Mouse (Mus musculus) heart, postnatal 4 days (tissue): ENCODE data around the gene Fam168a. TPM values are rescaled to one million over a fixed set of nuclear protein-coding genes. Genes with fewer than 3 reads are reported as not detected.
A peak's percentile ranks its signal among the peaks of the same experiment; 100 is the strongest.

Experiments used
- DNase-seq: peaks from one replicate; pipeline ENCODE4 v3.0.0; 2021
- total RNA-seq, 2 experiments: library from RNA; stranded (reverse); gene quantifications; 2 replicates each; pipeline ENCODE4 v1.2.3; 2021

Gene Fam168a
- 10 to 100 TPM; 55.1 to 58.6 TPM for total RNA-seq

DNA sequence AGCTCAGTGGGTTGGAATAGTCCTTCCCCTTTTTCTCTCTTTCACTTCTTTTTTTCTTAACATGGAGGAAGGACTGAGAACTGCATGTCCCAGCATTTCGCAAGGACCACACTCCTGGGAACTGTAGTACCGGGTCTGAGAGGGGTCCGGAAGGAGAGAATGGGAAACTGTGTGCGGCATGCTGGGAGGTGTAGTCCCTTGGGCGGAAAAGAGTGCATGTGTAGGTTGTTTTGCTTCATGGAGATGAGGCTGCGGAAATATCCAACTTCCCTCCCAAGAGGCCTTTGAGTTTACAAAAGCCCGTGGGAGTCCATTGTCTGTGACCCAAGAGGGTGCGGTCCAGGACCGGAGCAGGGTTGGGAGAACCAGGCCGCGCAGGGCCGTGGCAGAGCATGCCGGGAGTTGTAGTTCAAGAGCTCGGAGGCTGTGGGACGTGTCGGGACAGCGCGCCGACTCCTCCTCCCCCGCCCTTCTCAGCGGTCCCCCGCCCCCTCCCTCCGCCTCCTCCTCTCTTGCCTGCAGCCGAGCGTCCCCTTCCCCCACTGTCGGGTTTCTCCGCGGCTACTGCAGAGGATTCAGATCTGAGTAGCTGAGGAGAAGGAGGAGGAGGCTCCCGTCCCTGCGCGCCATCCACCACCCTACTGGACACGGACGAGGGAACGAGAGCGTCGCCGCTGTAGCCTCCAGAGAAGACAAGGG lies at the start of gene Fam168a:
TSS of gene Fam168a (plus strand) at position 493 of the 699 bp plus-strand sequence.
- peak; percentile 95 for DNase-seq

DNA sequence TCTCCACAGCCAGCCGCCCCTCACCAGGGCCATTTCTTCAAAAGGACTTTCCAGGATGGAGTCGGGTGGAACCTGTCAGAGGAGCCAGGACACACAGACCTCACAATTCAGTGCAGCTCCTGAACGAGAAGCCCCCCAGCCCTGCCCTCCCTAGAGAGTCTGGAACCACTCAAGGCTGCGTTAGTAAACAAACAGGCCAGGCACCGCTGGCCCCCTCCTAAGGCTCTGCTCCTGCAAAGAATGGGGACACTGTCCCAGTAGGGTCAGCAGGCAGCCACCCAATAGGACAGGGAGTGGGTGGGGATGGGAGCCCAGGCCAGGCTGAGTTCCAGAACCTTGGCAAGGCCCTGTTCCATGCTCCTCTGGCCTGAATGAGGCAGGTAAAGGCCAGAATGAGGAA lies 49.7 kb upstream of the Fam168a start:
- DNase-seq = no peak

DNA sequence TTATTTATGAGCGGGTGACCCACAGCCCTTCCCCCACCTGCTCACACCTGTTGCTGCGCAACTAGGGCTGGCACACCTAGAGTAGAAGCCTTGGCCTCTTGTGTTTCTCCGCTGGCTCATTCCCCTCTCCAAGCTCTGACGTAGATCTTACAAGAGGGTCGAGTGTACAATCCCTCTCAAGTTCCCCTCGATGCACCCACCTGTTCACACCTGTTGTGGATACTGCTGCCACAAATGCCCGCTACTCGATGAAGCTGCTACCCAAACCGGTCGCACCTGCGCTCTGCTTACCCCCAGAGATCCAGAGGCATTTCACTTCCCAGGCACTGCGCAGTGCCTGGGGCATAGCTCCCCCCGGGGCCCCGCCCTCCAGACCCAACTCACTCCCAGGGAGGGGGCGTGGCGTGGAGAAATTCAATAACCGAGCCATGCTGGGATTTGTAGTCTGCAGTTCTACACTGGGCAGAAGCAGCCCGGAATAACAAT lies 48.3 kb upstream of the Fam168a start:
- DNase-seq = peak; percentile 36

DNA sequence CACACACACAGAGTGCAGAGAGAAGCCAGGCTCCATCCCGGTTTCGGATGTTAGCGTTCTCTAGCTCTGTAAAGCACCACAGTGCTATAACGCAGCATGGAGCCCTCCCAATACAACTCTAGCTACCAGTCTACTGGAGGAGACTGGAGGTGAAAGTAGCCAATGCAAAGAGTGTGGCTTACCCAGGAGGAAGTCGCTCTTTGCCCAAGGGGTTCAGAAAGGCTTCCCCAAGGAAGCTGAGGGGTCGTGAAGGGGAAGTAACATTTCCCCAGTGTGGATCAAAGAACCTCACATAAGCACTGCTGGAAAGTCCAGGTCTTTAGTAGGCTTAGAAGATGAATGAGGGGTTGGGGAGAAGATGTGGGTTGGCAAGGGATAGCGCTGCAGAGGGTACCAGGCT lies 45.2 kb upstream of the Fam168a start:
- DNase-seq = no peak

DNA sequence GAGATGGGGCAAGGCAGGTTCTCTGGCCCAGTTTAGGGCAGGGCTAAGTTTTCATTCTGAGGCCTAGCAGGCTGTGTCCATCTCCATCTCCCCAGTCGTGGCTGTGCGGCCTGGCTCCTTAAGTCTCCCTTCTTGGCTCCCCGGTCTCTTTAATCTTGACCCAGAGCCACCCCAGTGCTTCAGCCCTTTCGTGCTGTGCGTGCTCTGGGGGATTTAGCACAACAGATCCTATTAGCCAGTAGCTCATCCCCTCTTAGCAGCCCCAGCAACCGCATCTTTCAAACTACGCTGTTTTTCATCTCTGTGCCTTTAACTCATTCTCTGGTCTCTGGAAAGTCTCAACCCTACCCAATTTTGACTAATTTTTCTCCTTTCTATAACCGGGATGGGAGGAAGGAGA lies 44.2 kb upstream of the Fam168a start, which contains the start of gene Plekhb1:
TSS of gene Plekhb1 (minus strand) at position 184 of the 400 bp plus-strand sequence.
- no peak for DNase-seq

DNA sequence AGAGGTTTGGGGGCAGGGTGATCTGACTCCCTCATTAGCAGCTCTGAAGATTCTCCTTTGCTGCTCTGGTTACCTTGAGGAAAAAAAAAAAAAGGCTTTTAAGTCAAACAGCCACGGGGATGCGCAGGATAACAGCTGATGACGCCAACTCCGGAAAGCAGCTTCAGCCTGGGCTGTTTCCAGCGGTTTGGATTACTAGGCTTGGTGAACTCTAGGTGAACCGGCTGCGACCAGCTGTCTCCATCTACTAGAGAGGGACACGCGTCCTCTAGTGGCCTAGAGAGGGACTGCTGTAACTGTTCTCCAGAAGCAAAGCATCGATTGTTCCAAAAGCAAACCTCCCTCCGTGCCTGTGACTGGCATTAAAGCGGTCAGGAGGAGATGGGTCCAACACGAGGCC lies 43.2 kb upstream of the Fam168a start:
- DNase-seq = peak; percentile 95

DNA sequence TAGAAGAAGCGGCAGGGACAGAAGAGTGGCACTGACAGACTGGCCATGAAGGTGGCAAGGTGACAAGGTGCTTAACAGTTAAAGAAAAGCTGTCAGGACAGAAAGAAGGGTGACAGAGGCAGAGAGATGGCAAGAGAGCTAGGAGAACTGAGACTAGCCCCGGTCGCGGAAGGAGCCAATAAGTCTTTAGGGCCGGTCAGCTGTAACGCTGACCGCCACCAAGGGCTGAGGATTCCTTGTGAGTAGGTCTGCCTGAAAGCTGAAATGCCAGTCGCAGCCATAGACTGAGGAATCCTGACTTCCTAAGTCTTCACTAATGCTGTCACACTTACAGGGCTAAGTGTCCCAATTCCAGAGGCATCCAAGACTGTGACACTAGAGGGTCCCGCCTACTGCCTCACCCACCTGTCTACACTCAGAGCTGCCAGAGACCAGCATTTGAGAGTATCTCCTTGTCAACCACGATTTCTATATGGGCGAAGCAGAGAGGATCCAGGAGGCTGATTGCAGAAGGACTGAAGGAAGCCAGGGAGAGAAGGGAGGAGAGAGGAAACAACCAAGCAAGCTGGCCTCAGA lies 42.6 kb upstream of the Fam168a start:
- DNase-seq = no peak

DNA sequence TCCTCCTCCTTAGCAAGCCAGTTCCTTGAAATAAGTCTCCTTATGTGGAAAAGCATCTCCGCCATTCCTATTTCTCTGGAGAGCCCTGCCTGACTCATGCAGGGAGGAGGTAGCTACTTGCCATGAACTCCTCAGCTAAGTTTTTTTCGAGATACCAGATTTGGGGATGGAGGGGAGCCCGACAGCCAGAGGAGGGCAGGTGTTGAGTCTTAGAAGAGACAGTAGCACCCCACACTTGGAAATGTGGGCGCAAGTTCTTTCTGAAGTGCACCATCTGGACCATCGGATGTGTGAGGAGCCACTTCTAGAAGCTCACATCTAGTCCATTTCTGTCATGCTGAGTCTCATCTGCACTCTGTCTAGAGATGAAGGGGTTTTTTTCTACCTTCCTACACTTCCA lies 35.8 kb upstream of the Fam168a start:
- no peak for DNase-seq

DNA sequence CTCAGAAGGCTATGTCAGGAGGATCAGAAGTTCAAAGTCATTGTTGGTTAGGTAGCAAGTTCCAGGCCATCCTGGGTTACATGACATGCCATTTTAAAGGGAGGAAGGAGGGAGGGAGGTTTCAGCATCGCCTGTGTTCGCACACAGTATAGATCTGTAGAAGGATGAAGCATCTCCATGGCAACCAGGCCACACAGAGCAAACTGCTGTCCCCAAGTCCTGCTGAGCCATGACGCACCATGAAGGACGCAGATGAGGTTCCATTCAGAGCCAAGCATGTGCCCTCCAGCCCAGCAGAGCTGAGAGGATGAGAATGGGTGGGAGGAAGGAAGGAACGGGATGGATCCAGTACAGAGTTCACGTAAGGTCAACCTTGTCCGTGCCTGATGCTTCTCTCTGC lies 33.0 kb upstream of the Fam168a start:
- no peak for DNase-seq

DNA sequence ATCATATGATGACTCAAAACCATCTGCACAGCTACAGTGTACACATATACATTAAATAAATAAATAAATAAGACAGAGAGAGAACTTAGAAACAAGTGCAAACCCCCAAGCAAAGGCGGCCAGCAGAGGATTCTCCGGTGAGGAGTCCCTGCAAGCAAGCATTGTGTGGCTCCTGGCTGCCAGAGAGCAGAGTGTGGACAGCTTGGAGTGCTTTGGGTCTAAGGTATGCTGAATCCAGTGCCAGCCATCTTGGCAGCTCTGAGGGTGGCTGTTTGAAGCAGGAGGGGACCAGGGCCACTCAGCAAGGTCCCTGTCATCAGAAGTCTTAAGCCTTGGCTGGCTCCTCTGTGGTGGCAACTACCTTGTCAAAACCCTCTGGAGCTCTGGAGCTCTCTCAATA lies 31.5 kb upstream of the Fam168a start:
- DNase-seq = peak; percentile 53

DNA sequence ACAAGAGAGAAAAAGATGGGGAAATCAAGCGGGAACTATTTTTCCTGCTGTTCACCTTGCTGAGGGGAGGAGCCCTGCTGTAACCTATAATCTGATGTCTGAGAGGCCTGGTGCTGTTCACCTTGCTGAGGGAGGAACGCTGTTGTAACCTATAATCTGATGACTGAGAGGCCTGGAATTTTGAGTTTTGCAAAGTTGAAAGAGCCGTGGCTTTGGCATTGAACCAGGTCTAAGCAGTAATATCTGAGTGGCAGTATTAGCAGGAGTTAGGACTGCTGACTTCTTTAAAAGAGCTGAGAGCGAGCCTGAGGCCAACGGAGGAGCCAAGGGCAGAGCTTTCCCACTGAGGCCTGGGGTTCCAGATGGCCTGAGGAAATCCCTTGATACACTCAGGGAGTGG lies 28.4 kb upstream of the Fam168a start:
- DNase-seq = no peak

DNA sequence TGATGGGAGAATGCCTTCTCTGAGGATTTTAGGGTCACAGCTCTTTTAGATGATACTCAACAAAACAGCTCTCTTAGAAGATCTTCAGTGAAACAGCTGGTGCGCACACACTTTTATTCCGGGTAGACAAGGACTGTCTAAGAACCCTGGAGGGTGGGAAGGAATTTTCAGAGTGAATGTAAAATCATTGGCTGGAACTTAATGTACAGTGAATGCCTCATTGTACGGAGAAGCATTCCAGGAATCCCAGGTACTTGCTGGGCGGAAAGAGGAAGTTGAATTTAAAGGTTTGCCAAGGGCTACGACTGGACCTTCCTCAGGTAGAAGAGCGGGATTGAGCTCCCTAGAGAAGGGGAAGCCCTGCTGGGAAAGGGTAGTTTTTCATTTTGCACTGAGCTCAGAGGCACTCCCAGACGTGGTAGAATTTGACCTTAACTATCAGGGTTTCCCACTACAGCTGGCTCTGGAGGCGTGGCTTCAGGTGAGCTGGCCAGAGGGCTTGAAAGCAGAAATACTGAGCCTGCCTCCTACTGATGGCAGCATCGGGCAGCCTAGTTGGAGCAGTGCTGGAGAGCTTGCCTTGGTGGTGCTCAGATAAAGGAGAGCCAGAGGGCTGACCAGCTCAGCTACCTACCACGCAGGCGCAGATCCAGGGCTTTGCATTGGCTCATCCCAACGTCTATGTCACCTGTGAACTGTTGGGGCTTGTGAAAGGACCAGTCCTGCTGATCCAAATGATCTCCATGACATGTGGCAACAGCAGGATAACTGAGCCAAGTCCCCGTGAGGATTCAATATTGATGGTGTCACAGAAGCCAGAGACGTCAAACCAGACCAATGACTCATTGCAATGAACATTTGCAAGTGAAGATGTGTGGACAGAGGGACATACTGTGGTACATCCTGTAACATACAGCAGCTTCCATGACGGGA lies 27.2 kb upstream of the Fam168a start:
- DNase-seq = no peak

DNA sequence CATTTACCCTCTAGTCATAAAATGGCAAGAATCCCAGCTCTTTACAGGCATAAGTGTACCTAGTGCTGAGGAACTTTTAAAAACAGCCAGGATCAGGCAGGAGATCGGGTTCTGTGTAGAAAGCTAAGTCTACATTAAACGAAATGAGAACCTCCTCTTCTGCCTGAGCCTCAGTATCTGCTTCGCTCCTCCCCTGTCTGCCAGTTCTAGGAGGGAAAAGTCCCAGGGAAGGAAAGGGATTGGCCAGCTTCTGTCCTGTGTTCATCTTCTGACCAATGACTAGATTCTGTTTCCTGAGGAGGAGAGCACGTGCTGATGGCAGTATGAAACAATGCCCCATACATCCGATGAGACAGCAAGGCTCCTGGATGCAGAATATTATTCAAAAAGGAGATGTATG lies 25.3 kb upstream of the Fam168a start:
- no peak for DNase-seq

DNA sequence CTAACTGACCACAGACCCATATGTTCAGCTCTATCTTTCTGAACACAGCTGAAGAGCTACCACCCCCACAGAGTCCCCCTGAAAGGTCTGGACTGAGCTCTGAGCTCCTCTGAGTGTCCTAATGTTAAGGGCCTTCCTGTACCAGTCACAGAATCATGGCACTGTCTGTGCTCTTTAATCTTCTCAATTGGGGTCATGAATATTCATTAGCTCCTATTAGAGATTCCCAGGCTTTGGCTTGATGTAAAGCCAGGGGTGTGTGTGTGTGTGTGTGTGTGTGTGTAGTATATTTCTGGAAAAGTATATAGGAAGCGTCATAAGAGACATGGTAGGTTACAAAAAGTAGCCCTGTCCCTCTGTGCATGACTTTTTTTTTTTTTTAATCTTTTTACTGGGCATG lies 23.2 kb upstream of the Fam168a start:
- DNase-seq = no peak

DNA sequence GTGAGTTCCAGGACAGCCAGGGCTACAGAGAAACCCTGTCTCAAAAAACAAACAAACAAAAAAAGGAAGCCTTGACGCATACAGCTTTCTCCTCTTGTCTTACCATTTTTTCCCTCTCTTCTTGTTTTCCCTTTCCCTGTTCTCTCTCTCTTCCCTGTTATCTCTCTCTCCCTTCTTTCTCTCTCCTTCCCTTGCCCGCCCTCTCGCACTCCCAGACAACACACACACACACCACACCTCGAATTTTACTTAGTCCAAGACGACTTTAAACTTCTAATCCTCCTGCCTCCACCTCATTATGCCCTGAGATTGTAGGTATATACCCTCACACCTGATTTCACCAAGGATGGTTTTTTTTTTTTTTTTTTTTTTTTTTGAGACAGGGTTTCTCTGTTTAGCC lies 22.4 kb upstream of the Fam168a start:
- no peak for DNase-seq

DNA sequence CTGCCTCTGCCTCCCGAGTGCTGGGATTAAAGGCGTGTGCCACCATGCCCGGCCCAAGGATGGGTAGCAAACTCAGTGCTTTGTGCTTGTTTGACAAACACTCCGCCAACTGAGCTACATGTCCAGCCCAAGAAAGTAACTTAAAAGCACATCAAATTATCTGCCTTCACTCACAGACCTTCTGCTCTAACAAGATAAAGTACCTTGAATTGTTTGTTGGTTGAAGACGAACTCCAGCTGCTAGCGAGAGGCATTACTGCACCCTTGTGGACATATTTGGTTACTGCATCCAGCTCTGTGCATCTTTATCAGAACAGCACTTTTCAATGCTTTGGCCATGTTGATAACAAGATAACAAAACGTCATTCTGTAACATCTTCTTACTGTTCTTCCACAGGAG lies 21.9 kb upstream of the Fam168a start:
- peak; percentile 72 for DNase-seq

DNA sequence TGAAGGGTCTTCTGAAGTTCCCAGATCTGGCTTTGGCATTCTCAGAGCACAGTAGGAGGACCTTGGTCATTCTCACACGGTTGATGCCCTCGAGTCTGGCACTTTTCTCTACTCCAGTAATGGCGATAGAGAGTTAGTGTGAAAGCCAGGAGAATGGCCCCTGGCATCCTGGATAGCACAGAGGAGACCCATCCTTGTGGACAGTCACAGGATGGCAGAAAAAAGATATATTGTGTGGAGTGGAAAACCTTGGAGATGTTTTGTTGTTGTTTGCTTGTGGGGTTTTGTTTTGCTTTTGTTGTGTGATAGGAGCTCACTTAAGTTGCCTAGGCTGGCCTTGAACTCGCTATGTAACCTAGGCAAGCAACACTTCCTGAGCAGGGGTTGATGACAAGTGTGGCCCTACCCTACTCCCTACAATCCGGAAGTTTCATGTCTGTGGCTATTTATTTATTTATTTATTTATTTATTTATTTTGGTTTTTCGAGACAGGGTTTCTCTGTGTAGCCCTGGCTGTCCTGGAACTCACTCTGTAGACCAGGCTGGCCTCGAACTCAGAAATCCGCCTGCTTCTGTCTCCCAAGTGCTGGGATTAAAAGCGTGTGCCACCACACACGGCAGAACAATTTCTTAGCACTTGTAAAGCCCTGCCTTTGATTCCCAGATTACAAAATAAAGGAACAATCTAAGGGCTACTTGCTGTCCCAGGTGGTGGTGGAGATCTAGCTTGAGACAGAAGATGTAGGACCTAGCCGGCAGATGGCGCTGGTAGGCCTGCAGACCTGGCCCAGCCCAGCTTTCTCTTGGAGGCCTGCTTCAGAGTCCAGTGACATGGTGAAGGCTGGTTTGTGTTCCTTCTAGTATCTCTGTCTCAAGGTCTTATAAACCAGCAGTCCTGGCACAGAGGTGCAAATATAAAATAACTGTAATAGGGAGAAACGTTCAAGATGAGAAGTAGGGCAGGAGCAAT lies 21.1 kb upstream of the Fam168a start:
- DNase-seq = peak; percentile 86

DNA sequence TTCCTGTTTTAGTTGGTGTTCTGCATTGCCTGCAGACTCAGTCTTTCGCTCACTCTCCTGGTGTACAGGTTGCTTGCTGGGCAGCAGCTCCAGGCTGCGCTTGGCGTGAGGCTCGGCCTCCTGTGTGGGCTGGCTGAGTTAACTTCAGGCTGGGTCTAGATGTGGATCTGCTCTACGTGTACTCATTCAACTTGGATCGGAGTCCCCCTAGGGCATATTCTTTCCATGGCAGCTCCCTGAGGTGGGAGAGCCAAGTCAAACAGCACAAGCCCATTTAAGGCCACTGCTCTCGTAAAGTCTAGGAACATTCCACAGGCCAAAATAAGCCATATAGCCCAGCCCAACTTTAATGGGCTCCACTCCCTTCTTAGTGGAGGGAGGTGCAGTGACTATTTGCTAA lies 18.0 kb upstream of the Fam168a start:
- no peak for DNase-seq

DNA sequence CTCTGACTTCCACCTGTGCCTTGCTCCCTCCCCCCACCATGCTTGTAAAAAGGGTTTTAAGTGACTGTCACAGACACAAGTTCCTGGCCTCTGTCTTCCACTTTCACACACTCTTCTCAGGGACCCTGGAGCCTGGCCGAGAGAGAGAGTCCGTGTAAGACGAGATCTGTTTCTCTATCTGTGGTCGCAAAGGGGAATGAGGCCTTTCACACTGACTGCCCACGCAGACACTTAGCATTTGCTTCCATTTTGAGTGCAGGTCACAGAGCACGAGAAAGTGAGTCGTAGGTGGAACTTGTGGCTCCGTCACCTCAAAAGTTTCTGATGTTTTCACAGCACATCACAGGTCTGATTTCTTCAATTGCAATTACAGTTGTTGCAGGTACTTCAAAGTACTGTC lies 13.2 kb upstream of the Fam168a start:
- DNase-seq = no peak

DNA sequence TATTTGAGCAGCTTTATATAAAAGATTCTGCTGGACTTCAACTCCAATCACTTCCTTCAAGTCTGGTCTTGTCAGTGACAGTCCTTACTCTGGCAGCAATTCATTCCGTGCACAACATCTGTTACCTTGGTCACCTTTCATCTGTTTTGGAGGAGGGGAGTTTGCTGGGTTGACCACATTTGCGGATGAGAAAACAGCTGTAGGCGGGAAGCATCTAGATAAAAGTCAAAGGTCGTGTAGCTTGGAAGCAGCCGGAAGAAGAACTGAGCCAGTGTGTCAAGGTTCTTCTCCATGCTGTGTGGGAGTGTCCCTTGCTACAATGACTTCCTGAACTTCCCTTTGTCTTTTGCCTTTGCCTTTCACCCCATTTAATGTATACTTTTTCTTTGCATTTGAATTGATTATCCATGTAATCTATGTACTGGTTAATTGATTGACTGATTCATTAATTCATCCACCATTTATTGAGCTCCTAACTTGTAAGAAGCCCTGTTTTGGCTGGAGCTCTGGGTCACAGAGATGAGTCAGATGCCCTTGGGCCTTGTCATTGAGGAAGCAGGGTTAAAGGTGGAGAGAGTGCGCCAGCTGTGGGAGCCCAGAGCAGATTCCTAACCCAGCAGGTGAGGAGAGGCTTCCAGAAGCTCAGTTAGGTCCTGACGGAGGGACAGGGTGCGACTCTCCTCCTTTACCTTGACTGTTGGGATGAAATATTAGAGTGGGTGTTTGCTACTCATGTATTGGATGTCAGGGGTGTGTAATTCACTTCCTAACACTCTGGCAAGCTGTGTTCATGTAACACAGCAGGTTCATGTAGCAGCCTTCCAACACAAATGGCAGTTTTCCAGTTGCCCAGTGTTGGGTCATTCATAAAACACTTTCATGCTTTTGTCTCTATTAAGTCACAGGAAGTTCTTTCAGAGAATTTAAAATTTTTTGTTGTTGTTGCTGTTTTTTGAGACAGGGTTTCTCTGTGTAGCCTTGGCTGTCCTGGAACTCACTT lies 6.4 kb upstream of the Fam168a start:
- DNase-seq = no peak
